Mouse (Mus musculus) stomach, postnatal 0 days (tissue): Measurements from ENCODE around the gene Atxn10. TPM values are rescaled to one million over a fixed set of nuclear protein-coding genes. Genes with fewer than 3 reads are reported as not detected.

Experiments
- ATAC-seq: fragments of 200-750 bp; cut with Nextera tagmentation; 2 replicates; pipeline ENCODE4 v1.8.0; 2017; ENCODE audit not compliant: low FRiP score, low TSS enrichment
- DNase-seq: peaks from one replicate; pipeline ENCODE4 v3.0.0-alpha.2; 2016; ENCODE audit warnings: low spot score
- H3K27ac ChIP-seq: fragments of 300-500 bp; sonication (generic); replicated peaks from 2 replicates; pipeline ENCODE4 v1.5.1; 2014; ENCODE audit warnings: mild to moderate bottlenecking, control low read depth
- H3K27me3 ChIP-seq: fragments of 300-500 bp; sonication (generic); 2 replicates; pipeline ENCODE4 v1.6.1; 2014; ENCODE audit warnings: low read length; ENCODE audit not compliant: control insufficient read depth, insufficient read depth
- H3K36me3 ChIP-seq: fragments of 300-500 bp; sonication (generic); 2 replicates; pipeline ENCODE4 v1.6.1; 2014; ENCODE audit warnings: low read length, mixed read lengths; ENCODE audit not compliant: control insufficient read depth, insufficient read depth
- H3K4me1 ChIP-seq: fragments of 300-500 bp; sonication (generic); replicated peaks from 2 replicates; pipeline ENCODE4 v1.6.1; 2014; ENCODE audit warnings: antibody characterized with exemption; ENCODE audit not compliant: control insufficient read depth, insufficient read depth
- H3K4me2 ChIP-seq: fragments of 300-500 bp; sonication (generic); replicated peaks from 2 replicates; pipeline ENCODE4 v1.6.1; 2014; ENCODE audit warnings: low read depth, mild to moderate bottlenecking, control low read depth, moderate library complexity
- H3K4me3 ChIP-seq: fragments of 300-500 bp; sonication (generic); 2 replicates; pipeline ENCODE4 v1.5.1; 2014; ENCODE audit warnings: low read depth, low read length, control low read depth
- H3K9ac ChIP-seq: fragments of 300-500 bp; sonication (generic); 2 replicates; pipeline ENCODE4 v1.6.1; 2014; ENCODE audit warnings: mild to moderate bottlenecking, low read length, control low read depth, mixed read lengths
- H3K9me3 ChIP-seq: fragments of 300-500 bp; sonication (generic); 2 replicates; pipeline ENCODE4 v1.6.1; 2016; ENCODE audit warnings: low read length; ENCODE audit not compliant: control insufficient read depth
- CTCF ChIP-seq: IDR thresholded peaks from 2 replicates; pipeline ENCODE4 v1.5.1; 2016; ENCODE audit warnings: antibody characterized with exemption, low read depth, mild to moderate bottlenecking, moderate library complexity
- EP300 ChIP-seq: optimal IDR thresholded peaks from 2 replicates; pipeline ENCODE3; 2016; ENCODE audit warnings: antibody characterized with exemption
- WGBS: fragments of 180-500 bp; shearing (Covaris S2); extraction: QIAGEN DNeasy Blood & Tissue Kit; methylation state at CpG from one replicate; pipeline ENCODE4 v1.1.7; 2014; 5-methylcytosine and 5-hydroxymethylcytosine counted together
- polyA plus RNA-seq: library from polyadenylated mRNA; unstranded; fragments of >200 nt; fragmentation: Nextera tagmentation; extraction: Ambion mirVana; gene quantifications from 2 replicates; pipeline ENCODE4 v1.2.1, GENCODE M21; 2015

Atxn10 gene
- polyA plus RNA-seq = 124 TPM in 2 replicates

DNA sequence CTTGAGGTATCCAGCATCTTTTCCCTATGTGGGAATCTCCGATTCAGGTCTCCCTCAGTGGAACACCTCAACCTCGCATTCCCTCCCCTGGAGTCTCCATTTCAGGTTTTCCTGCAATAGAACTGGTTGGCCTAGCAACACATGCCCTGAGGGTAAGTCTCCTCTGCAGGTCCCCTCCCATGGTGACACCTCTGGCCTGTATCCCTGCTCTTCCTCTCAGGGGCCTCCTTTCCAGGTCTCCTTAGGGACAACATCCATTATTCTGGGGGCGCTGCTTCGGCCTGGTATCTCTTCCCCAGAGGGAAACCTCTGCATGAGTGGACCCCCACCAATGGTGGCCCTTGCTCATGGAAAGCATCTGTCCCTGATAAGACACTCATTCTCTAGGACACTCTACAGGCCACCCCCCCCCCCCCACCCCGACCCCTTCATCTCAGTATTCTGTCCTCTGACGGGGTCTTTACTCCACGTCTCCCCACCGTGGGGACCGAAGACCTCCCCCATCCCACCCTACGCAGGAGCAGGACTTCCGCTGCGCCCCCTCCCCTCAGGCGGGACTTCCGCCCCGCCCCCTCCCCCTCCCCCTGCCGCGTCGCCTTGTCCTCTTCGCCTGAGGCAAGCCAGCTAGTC, at the start of gene Atxn10:
Atxn10 (plus strand) TSS at position 575 of the 630 bp plus-strand sequence.
- TF ChIP-seq EP300 = no peak
- no peak for TF ChIP-seq CTCF
- Histone ChIP-seq H3K4me3 (peak within 1 kb of the TSS; percentile 71), H3K4me2 (peak within 1 kb of the TSS; percentile 58), H3K36me3 (no peaks in the 10 kb centered on the region), H3K4me1 (0 out of 2 replicates have a peak, but pooled peaks cover 2% of the 10 kb centered on the region), H3K27me3 (no peaks in the 10 kb centered on the region), H3K9me3 (no peaks in the 10 kb centered on the region), H3K27ac (peak within 1 kb of the TSS; percentile 95), H3K9ac (peak within 1 kb of the TSS; percentile 86)
- 14% methylated on average over 14 of the region's 19 CpGs for WGBS
- DNase-seq (no peak), ATAC-seq (peak; percentile 2; the same call in 1 of the 2 replicates)

DNA sequence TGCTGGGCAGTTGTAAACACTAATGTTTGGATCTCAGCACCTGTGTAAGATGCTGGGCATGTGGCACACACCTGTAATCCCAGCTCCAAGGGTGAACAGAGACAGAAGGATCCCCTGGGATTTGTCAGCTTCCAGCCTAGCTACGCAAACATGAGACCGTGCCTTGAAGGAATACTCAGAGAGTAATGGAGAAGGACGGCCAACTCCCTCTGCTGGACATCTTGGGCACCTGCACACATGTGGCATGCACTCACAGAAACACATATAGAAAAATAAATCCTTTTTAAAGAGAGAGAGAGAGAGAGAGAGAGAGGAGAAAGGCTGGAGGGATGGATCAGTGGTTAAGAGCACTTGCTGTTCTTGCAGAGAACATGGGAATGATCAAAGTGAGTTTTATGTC, 41.4 kb upstream of the Atxn10 start:
- ATAC-seq = no peak
- 92% methylated on average over 3 of the region's 3 CpGs for WGBS
- DNase-seq = no peak

DNA sequence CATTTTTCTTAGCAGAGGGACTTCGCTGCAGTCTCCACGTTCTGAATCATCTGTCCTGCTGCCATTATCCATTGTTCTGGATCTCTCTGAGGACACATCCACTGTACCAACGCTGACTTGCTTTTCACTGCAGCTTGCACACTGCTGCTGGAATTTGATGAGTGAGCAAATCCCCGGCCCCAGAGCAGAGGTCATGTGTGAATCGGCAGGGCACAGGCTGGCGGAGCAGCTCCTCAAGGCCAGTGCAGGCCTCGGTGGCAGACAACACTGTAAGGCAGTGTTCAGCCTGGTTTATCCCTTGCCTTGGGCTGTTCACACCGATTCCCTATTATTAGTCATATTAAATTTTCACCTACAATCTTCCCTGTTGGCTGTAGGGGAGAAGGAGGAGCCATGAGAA, 40.5 kb upstream of the Atxn10 start:
- WGBS = 53% methylated on average over 8 of the region's 8 CpGs
- Histone ChIP-seq H3K4me1 (no peaks in the 10 kb centered on the region), H3K9ac (no peak overlapping the region), H3K27ac (no peak overlapping the region), H3K4me2 (no peak overlapping the region), H3K36me3 (no peaks in the 10 kb centered on the region), H3K4me3 (no peak overlapping the region), H3K9me3 (no peaks in the 10 kb centered on the region), H3K27me3 (no peaks in the 10 kb centered on the region)
- DNase-seq (no peak), ATAC-seq (no peak)
- TF ChIP-seq EP300 (no peak), CTCF (no peak)

More for the DNA sequence above, 41.4 kb upstream of the Atxn10 start:
- Histone ChIP-seq H3K9me3 (no peaks in the 10 kb centered on the region), H3K36me3 (no peaks in the 10 kb centered on the region), H3K4me2 (no peak overlapping the region), H3K27ac (no peak overlapping the region), H3K4me3 (no peak overlapping the region), H3K27me3 (no peaks in the 10 kb centered on the region), H3K4me1 (no peaks in the 10 kb centered on the region), H3K9ac (no peak overlapping the region)
- TF ChIP-seq CTCF (peak; percentile 61), EP300 (no peak)

DNA sequence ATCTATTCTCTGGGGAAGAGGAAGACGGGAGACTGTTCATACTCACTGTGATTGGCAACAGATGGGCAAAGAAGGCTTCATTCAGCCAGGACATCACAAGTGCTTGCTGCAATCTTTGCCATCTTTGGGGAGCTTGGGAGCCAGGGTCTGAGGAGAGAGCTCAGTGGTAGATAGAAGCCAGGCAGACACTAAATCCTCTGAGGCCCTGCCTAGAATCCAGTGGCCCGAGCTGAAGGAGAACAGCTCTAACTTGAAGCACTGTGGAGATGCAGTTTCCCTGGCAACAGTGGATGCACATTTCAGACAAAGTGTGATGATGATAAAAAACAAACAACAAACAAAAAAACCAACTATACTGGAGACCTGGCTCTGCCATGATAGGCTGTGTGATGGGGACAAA, 40.1 kb upstream of the Atxn10 start:
- Histone ChIP-seq H3K4me1 (no peaks in the 10 kb centered on the region), H3K4me2 (no peak overlapping the region), H3K27me3 (no peaks in the 10 kb centered on the region), H3K9me3 (no peaks in the 10 kb centered on the region), H3K9ac (no peak overlapping the region), H3K27ac (no peak overlapping the region), H3K4me3 (no peak overlapping the region), H3K36me3 (no peaks in the 10 kb centered on the region)
- TF ChIP-seq CTCF (no peak), EP300 (no peak)
- DNase-seq (no peak), ATAC-seq (no peak)
- WGBS = 65% methylated on average over 2 of the region's 2 CpGs

DNA sequence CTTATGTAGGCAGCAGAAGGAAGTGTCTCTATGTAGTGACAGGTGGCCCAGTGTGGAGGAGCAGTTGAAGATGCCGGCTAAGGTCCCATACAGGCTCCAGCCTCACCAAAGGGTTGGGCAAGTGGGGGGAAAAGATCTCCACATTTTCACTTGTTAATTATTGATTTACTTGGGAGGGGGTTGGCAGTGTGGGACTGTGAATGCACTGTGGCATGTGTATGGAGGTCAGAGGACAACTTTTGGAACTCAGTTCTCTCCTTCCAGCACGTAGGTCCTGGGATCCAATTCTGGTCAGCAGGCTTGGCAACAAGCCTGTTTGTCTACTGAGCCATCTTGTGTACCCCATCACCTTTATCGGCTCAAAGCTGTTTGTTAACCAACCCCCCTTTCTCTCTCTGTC, 39.5 kb upstream of the Atxn10 start:
- Histone ChIP-seq H3K9ac (no peak overlapping the region), H3K9me3 (no peaks in the 10 kb centered on the region), H3K36me3 (no peaks in the 10 kb centered on the region), H3K4me2 (no peak overlapping the region), H3K4me1 (no peaks in the 10 kb centered on the region), H3K27ac (no peak overlapping the region), H3K27me3 (no peaks in the 10 kb centered on the region), H3K4me3 (no peak overlapping the region)
- no peak for DNase-seq
- 79% methylated on average over 3 of the region's 3 CpGs for WGBS
- ATAC-seq = no peak
- TF ChIP-seq EP300 (no peak), CTCF (no peak)

DNA sequence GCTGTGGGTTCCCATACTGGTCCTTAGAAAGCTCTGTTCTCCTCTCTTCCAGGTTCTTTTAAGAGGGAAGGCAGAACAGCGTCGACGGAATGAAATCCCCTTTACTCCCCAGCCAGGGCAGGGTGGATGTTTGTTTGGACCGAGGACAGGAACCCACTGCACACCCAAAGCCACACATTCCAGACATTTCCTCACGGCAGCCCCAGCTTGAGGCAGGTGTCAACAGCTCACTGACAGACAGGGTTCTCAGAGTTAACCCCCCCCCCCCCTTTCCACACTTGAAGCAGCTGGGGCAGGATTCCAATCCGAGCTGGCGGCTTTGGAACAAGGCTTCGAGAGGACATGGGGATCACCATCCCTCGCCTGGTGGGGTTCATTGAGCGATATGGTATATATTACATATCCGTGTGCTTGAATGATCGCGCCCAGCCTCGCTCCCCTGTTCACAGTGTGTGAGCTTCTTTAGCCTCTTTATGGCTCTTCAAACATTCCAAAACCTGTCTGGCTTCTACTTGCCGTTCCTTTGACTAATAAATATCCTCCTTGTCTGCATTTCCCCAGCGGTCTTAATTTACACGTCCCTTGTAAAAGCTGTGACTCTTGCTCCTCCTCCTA, 37.8 kb upstream of the Atxn10 start:
- 0 out of 2 replicates have a peak overlapping the region, but pooled peaks have one; percentile 1 for H3K9ac ChIP-seq
- no peak for ATAC-seq
- 23% methylated on average over 17 of the region's 17 CpGs for WGBS

More for the DNA sequence above, 37.8 kb upstream of the Atxn10 start:
- H3K36me3 ChIP-seq = no peaks in the 10 kb centered on the region
- peak; percentile 23 for DNase-seq
- H3K4me2 ChIP-seq = peak overlapping the region; percentile 45
- TF ChIP-seq CTCF (no peak), EP300 (no peak)
- H3K4me3 ChIP-seq = no peak overlapping the region
- no peaks in the 10 kb centered on the region for H3K4me1 ChIP-seq
- no peaks in the 10 kb centered on the region for H3K27me3 ChIP-seq
- H3K9me3 ChIP-seq = no peaks in the 10 kb centered on the region
- no peak overlapping the region for H3K27ac ChIP-seq
